Mouse (Mus musculus) neutrophil, adult 83 days (primary cell): ENCODE results near the gene 1110025L11Rik. TPM values are rescaled to one million over a fixed set of nuclear protein-coding genes. Genes with fewer than 3 reads are reported as not detected.

Experiments used
- total RNA-seq, 2 experiments: library from RNA; stranded (reverse); gene quantifications; one replicate each; pipeline ENCODE4 v1.2.4; 2023

1110025L11Rik gene
- not detected for total RNA-seq

DNA sequence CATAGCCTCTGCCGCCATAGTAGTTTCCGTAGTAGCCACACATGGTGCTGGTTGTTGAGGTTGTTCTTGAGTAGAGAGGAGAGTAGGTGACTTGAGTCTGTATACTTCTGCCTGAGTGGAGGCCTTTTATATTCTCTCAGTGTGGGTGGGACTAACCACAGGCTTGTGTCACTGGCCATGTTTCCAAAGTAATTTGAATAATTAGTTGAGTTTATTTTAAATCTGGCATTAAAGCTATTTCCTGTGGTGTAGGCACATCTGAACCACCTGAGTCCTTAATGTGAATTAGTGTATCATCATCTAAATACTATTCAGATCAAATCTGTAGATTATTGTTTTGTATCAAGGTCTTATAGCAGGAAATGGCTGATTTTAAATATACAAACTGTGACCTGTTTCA lies at the start of gene 1110025L11Rik:
Gene 1110025L11Rik, minus strand, starts transcription at position 101 of the 400 bp plus-strand sequence.

DNA sequence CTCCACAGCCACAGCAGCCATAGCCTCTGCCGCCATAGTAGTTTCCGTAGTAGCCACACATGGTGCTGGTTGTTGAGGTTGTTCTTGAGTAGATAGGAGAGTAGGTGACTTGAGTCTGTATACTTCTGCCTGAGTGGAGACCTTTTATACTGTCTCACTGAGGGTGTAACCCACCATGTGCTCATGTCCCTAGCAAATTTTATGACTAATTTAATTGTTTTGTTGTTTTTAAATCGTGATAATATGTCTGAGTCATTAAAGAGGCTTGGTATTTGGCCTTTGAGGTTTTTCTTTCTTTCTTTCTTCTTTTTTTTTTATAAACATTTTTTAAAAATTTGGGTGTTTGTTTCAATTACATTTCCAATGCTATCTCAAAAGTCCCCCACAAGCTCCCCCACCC lies 16.0 kb downstream of the 1110025L11Rik start, which contains the start of gene Krtap6-5:
Gene Krtap6-5, minus strand, starts transcription at position 101 of the 400 bp plus-strand sequence.

DNA sequence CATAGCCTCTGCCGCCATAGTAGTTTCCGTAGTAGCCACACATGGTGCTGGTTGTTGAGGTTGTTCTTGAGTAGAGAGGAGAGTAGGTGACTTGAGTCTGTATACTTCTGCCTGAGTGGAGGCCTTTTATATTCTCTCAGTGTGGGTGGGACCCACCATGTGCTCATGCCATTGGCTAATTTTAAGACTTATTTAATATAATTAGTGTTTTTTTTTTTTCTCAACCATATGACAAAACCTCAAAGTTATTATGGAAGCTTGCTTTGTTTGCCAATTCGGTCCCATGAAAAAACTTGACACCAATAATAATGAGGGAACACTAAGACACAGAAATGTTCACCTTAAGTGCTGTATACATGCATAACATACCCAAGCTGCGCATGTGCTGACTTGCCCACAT lies 22.4 kb downstream of the 1110025L11Rik start, which contains the start of gene Gm10228:
Gene Gm10228, minus strand, starts transcription at position 101 of the 400 bp plus-strand sequence.

DNA sequence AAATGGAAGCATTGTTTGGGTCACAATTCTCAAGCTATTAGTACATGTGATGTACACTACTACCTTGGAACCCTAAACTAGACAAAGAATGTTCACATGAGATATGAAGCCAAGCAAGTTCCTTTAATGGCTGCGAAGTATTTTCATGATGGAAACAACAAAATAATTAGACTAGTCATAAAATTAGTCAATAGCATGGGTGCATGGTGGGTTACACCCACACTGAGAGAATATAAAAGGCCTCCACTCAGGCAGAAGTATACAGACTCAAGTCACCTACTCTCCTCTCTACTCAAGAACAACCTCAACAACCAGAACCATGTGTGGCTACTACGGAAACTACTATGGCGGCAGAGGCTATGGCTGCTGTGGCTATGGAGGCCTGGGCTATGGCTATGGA lies 32.4 kb downstream of the 1110025L11Rik start, which contains the start of gene Krtap6-1:
Gene Krtap6-1, plus strand, starts transcription at position 301 of the 400 bp plus-strand sequence.

DNA sequence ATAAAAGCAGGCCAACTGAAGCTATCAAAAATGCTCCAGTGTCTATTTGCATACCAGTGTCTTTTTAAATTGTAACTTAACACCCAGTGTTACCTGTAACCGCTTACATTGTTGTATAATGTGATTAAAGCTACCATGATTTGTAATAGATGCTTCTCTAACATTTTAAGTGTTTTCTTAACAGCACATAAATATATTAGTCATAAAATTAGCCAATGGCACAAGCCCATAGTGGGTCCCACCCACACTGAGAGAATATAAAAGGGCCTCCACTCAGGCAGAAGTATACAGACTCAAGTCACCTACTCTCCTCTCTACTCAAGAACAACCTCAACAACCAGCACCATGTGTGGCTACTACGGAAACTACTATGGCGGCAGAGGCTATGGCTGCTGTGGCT lies 48.8 kb downstream of the 1110025L11Rik start, which contains the start of gene Gm10229:
Gene Gm10229, plus strand, starts transcription at position 301 of the 400 bp plus-strand sequence.

Other genes starting within 250 kb of the 1110025L11Rik start
- gene Krtap15, start 243.8 kb downstream of the 1110025L11Rik start, total RNA-seq: not detected
- not detected for gene Krtap14, start 237.9 kb downstream of the 1110025L11Rik start, total RNA-seq
- gene Krtap19-1, start 194.6 kb downstream of the 1110025L11Rik start, total RNA-seq: not detected
- gene Krtap19-2, start 189.7 kb downstream of the 1110025L11Rik start, total RNA-seq: not detected
- not detected for gene Krtap19-3, start 186.0 kb downstream of the 1110025L11Rik start, total RNA-seq
- not detected for gene Krtap19-4, start 178.9 kb downstream of the 1110025L11Rik start, total RNA-seq
- not detected for gene Krtap19-5, start 167.5 kb downstream of the 1110025L11Rik start, total RNA-seq
- gene Krtap19-9b, start 131.7 kb downstream of the 1110025L11Rik start, total RNA-seq: not detected
- not detected for gene Krtap16-3, start 101.1 kb downstream of the 1110025L11Rik start, total RNA-seq
- not detected for gene Krtap22-2, start 53.2 kb downstream of the 1110025L11Rik start, total RNA-seq
- gene Gm10229, start 48.7 kb downstream of the 1110025L11Rik start, total RNA-seq: not detected
- not detected for gene Krtap6-1, start 32.3 kb downstream of the 1110025L11Rik start, total RNA-seq
- not detected for gene Gm10228, start 22.5 kb downstream of the 1110025L11Rik start, total RNA-seq
- not detected for gene Krtap6-5, start 16.1 kb downstream of the 1110025L11Rik start, total RNA-seq
- not detected for gene Krtap6-3, start 20.0 kb upstream of the 1110025L11Rik start, total RNA-seq
- gene Gm6358, start 76.8 kb upstream of the 1110025L11Rik start, total RNA-seq: not detected
- not detected for gene Gm10061, start 87.1 kb upstream of the 1110025L11Rik start, total RNA-seq
- not detected for gene Gm9789, start 94.0 kb upstream of the 1110025L11Rik start, total RNA-seq
- not detected for gene Gm7735, start 105.5 kb upstream of the 1110025L11Rik start, total RNA-seq
- gene 1110057P08Rik, start 110.7 kb upstream of the 1110025L11Rik start, total RNA-seq: not detected
- not detected for gene Krtap20-2, start 141.9 kb upstream of the 1110025L11Rik start, total RNA-seq